Comparison of ENCODE assay signal across 28 mouse cellular contexts in genomic region chr13:93814676-93815075, GRCm38 (mm10). TPM values are rescaled to one million over a fixed set of nuclear protein-coding genes. Genes with fewer than 3 reads are reported as not detected.
DNase-seq lines count a peak whose midpoint lies in the region; ATAC-seq lines count a peak whose summit lies in the region.
"Had no signal": no experiment of that assay in that cellular context is flagged by ENCODE, and none has a peak within 500 bp of the region (broad histone marks: within the 10 kb centered on the region; RNA-seq: fewer than 3 reads in every experiment).

No protein-coding gene starts in this region.

- H3K27ac ChIP-seq in midbrain, embryonic 14.5 days (replicated peaks; ENCODE audit: low read depth, low read length), result no peak overlapping the region
- H3K27ac ChIP-seq: embryonic facial prominence, embryonic 10.5 days; embryonic facial prominence, embryonic 15.5 days; forebrain, embryonic 12.5 days; kidney, postnatal 0 days; limb, embryonic 12.5 days; liver, embryonic 15.5 days; midbrain, embryonic 12.5 days; stomach, embryonic 15.5 days had no signal

- no peaks in the 10 kb centered on the region for H3K9me3 ChIP-seq in midbrain, embryonic 14.5 days (ENCODE audit: control insufficient read depth, low read length)
- H3K9me3 ChIP-seq: embryonic facial prominence, embryonic 10.5 days; embryonic facial prominence, embryonic 15.5 days; liver, embryonic 15.5 days; midbrain, embryonic 12.5 days; stomach, embryonic 15.5 days had no signal

- no peak overlapping the region for H3K9ac ChIP-seq in midbrain, embryonic 14.5 days (replicated peaks; ENCODE audit: low read length)
- H3K9ac ChIP-seq: embryonic facial prominence, embryonic 15.5 days; forebrain, embryonic 12.5 days; limb, embryonic 12.5 days; liver, embryonic 15.5 days; lung, embryonic 14.5 days; midbrain, embryonic 12.5 days; stomach, embryonic 15.5 days had no signal

- DNase-seq in 416B (ENCODE audit: low read depth), result peak; percentile 67
- peak; percentile 51 for DNase-seq in CD4-positive, CD25-positive, alpha-beta regulatory T cell, adult 2 months (ENCODE audit: low read depth, low spot score)
- DNase-seq in thymus, postnatal 14 days, result peak; percentile 47
- DNase-seq in adrenal gland, adult 2 months, result no peak
- DNase-seq in layer of hippocampus, postnatal 36 days, result no peak
- DNase-seq in midbrain, embryonic 14.5 days, result no peak
- DNase-seq: adrenal gland, postnatal 25 days; B cell, adult 2 months; cerebellum, adult 2 months; gastrocnemius, postnatal 25 days; kidney, adult 8-10 months; kidney, postnatal 4 days; lung, embryonic 14.5 days; lung, postnatal 14 days; right cerebral cortex, postnatal 25 days had no signal

- H3K36me3 ChIP-seq in midbrain, embryonic 14.5 days (ENCODE audit: control insufficient read depth, insufficient read depth, low read length), result no peaks in the 10 kb centered on the region
- H3K36me3 ChIP-seq: embryonic facial prominence, embryonic 10.5 days; embryonic facial prominence, embryonic 15.5 days; forebrain, embryonic 12.5 days; limb, embryonic 12.5 days; liver, embryonic 15.5 days; midbrain, embryonic 12.5 days; stomach, embryonic 15.5 days had no signal

- no peaks in the 10 kb centered on the region for H3K27me3 ChIP-seq in midbrain, embryonic 14.5 days (ENCODE audit: control insufficient read depth, insufficient read depth, low read length)
- H3K27me3 ChIP-seq: embryonic facial prominence, embryonic 15.5 days; forebrain, embryonic 12.5 days; limb, embryonic 12.5 days; liver, embryonic 15.5 days; midbrain, embryonic 12.5 days; Patski; stomach, embryonic 15.5 days had no signal

- 94% methylated on average over 12 of the region's 12 CpGs for WGBS in midbrain, embryonic 14.5 days

- H3K4me3 ChIP-seq in midbrain, embryonic 14.5 days (replicated peaks; ENCODE audit: low read depth, low read length), result no peak overlapping the region
- H3K4me3 ChIP-seq: embryonic facial prominence, embryonic 10.5 days; embryonic facial prominence, embryonic 15.5 days; forebrain, embryonic 12.5 days; limb, embryonic 12.5 days; liver, embryonic 15.5 days; megakaryocyte, embryonic 14.5 days; midbrain, embryonic 12.5 days; stomach, embryonic 15.5 days had no signal

- H3K4me2 ChIP-seq in midbrain, embryonic 14.5 days (ENCODE audit: low read length), result no peak overlapping the region
- H3K4me2 ChIP-seq: embryonic facial prominence, embryonic 15.5 days; forebrain, embryonic 12.5 days; limb, embryonic 12.5 days; liver, embryonic 15.5 days; lung, embryonic 14.5 days; midbrain, embryonic 12.5 days; stomach, embryonic 15.5 days had no signal

- peak; percentile 28; the same call in 1 of the 2 replicates for ATAC-seq in megakaryocyte, adult 5-6 weeks (ENCODE audit: poor library complexity, severe bottlenecking)
- ATAC-seq in midbrain, embryonic 14.5 days (ENCODE audit: low FRiP score, low TSS enrichment), result no peak
- ATAC-seq: hindbrain, embryonic 16.5 days; intestine, embryonic 16.5 days; Patski had no signal

- no peaks in the 10 kb centered on the region for H3K4me1 ChIP-seq in midbrain, embryonic 14.5 days (ENCODE audit: control insufficient read depth, insufficient read depth, low read length)
- H3K4me1 ChIP-seq: embryonic facial prominence, embryonic 15.5 days; forebrain, embryonic 12.5 days; liver, embryonic 15.5 days; megakaryocyte, embryonic 14.5 days; midbrain, embryonic 12.5 days; stomach, embryonic 15.5 days had no signal

RNA-seq across cellular contexts. Expression of gene Arsb, which starts 43.2 kb away (rescaled TPM):
- total RNA-seq in megakaryocyte, adult 5-6 weeks (2015), result 94.6 and 95.0 TPM in 2 replicates
- 21.8 and 28.0 TPM in 2 replicates for total RNA-seq in megakaryocyte, adult 5-6 weeks (2017)
- total RNA-seq in adrenal gland, adult 2 months (2021), result 10 to 100 TPM; 37.4 to 46.8 TPM
- polyA plus RNA-seq in adrenal gland, adult 2 months (2012; rRNA removed), result 45.4 and 57.5 TPM in 2 replicates
- total RNA-seq in layer of hippocampus, postnatal 36 days (2021), result 10 to 100 TPM; 83.4 to 88.0 TPM
- polyA plus RNA-seq in midbrain, embryonic 14.5 days (2014; fragmentation: Nextera tagmentation; extraction: Ambion mirVana), result 8.6 and 12.7 TPM in 2 replicates

Comparison
In these comparisons a context has a peak if more than half of its experiments do, and no peak if none do; other contexts are left out.
1. DNase-seq: peak in 416B (single experiment), CD4-positive, CD25-positive, alpha-beta regulatory T cell, adult 2 months (single experiment) and thymus, postnatal 14 days (single experiment); none in adrenal gland, adult 2 months (single experiment), layer of hippocampus, postnatal 36 days (0 of 2) and midbrain, embryonic 14.5 days (single experiment).